Mouse (Mus musculus) heart, embryonic 11.5 days (tissue): ENCODE results near the gene Trim8. TPM values are rescaled to one million over a fixed set of nuclear protein-coding genes. Genes with fewer than 3 reads are reported as not detected.

Experiments used
- ATAC-seq: fragments of 200-750 bp; cut with Nextera tagmentation; replicated peaks from 2 replicates; pipeline ENCODE4 v1.8.0; 2017; ENCODE audit warnings: moderate library complexity; ENCODE audit not compliant: insufficient number of reproducible peaks, low FRiP score, low TSS enrichment
- H3K27ac ChIP-seq: fragments of 300-500 bp; sonication (generic); 2 replicates; pipeline ENCODE4 v1.5.1; 2014; ENCODE audit warnings: mild to moderate bottlenecking, low read depth, low read length
- H3K27me3 ChIP-seq: fragments of 300-500 bp; sonication (generic); 2 replicates; pipeline ENCODE4 v1.6.1; 2014; ENCODE audit warnings: mild to moderate bottlenecking, low read length, mixed read lengths; ENCODE audit not compliant: control insufficient read depth, insufficient read depth
- H3K36me3 ChIP-seq: fragments of 300-500 bp; sonication (generic); 2 replicates; pipeline ENCODE4 v1.6.1; 2014; ENCODE audit warnings: mild to moderate bottlenecking, low read length, moderate library complexity, mixed read lengths; ENCODE audit not compliant: control insufficient read depth, insufficient read depth
- H3K4me1 ChIP-seq: fragments of 300-500 bp; sonication (generic); 2 replicates; pipeline ENCODE4 v1.6.1; 2014; ENCODE audit warnings: low read length; ENCODE audit not compliant: control insufficient read depth, insufficient read depth
- H3K4me2 ChIP-seq: fragments of 300-500 bp; sonication (generic); 2 replicates; pipeline ENCODE4 v1.6.1; 2014; ENCODE audit warnings: mild to moderate bottlenecking, moderate library complexity
- H3K4me3 ChIP-seq: fragments of 300-500 bp; sonication (generic); 2 replicates; pipeline ENCODE4 v1.5.1; 2014; ENCODE audit warnings: low read depth, low read length
- H3K9ac ChIP-seq: fragments of 300-500 bp; sonication (generic); 2 replicates; pipeline ENCODE4 v1.6.1; 2014; ENCODE audit warnings: mild to moderate bottlenecking, low read depth, low read length, moderate library complexity
- H3K9me3 ChIP-seq: fragments of 300-500 bp; sonication (generic); replicated peaks from 2 replicates; pipeline ENCODE4 v1.6.1; 2016; ENCODE audit warnings: low read length; ENCODE audit not compliant: control insufficient read depth
- WGBS: fragments of 180-500 bp; shearing (Covaris S2); extraction: QIAGEN DNeasy Blood & Tissue Kit; methylation state at CpG from one replicate; pipeline ENCODE4 v1.1.7; 2014; ENCODE audit not compliant: insufficient replicate concordance; 5-methylcytosine and 5-hydroxymethylcytosine counted together
- polyA plus RNA-seq: library from polyadenylated mRNA; unstranded; fragments of >200 nt; fragmentation: Nextera tagmentation; extraction: Ambion mirVana; gene quantifications from 2 replicates; pipeline ENCODE4 v1.2.1, GENCODE M21; 2014

The Trim8 gene
- 18.0 and 18.6 TPM in 2 replicates for polyA plus RNA-seq

DNA sequence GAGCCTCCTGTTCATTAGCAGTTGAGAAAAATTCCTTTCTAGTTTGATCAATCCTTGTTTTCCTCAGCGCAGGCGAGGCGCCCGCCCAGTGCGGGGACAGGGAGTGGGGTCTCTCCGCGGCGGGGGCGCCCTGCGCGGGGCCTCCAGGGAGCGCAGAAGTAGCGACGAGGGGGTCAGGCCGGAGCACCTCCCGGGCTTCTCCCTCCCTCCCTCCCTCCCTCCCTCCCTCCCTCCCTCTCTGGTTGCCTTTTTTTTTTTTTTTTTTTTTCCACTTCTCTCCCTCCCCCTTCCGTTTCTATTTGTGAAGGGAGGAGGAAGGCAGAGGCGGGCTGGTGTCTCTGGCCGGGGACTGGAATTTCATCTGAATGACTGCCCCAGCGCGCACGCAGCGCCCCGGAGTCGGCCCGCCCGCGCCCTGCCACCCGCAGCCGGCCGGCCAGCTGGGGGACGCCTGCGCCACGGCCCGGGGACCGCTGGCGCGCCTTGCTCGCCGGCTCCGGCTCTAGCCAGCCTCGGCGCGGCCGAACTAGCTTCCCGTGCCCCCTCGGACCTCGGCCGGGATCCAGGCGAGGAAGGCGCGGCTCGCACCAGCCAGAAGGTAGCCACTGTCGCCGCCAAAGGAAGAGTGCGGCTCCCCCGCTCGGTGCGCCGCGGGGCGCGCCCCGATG, at the start of gene Trim8:
Trim8 (plus strand) TSS at position 302 of the 668 bp plus-strand sequence.
- Histone ChIP-seq H3K4me1 (peaks cover 25% of the 10 kb centered on the region), H3K4me3 (peak within 1 kb of the TSS; percentile 85), H3K27ac (peak within 1 kb of the TSS; percentile 99), H3K36me3 (peaks cover 7% of the 10 kb centered on the region), H3K9me3 (no peaks in the 10 kb centered on the region), H3K27me3 (no peaks in the 10 kb centered on the region), H3K4me2 (peak within 1 kb of the TSS; percentile 98), H3K9ac (peak within 1 kb of the TSS; percentile 98)
- under 1% methylated on average over 45 of the region's 64 CpGs for WGBS
- peak; percentile 39 for ATAC-seq

DNA sequence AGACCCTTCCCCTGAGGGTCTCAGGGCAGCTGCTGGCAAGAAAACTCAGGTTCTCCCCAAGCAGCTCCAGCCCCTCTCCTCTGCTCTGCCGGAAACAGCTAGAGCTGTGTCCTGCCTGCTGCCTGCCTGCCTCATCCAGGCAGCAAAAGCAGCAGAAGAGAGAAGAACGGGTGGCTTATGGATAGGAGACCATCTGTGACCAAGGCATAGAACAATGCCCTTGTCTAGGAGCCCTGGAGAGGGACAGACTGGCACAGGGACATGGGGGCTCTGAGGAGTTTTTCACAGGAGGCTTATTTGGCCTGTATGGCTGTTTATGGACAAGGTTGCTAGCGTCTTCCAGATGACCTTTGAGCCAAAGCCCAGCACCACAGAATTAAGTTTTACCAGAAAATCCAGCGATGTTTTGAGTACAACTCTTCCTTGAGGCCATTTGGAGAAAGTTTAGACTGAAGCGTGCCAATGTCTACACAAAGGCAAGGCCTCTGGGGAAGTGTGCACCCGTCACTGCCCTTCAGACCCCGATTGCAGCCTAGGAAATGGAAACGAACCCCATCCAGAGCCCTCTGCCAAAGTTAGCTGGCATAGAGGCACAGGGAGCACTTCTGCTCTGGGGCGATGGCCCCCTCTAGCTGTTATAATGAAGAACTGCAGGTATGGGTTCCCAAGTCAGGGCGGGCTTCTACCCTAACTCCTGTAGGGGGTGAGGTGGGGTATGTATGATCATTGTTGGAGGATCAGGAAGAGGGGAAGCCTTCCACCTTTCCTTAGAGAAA, 49.3 kb upstream of the Trim8 start:
- no peak overlapping the region for H3K4me3 ChIP-seq
- H3K4me1 ChIP-seq: peaks cover 67% of the 10 kb centered on the region
- H3K36me3 ChIP-seq: no peaks in the 10 kb centered on the region
- no peaks in the 10 kb centered on the region for H3K9me3 ChIP-seq
- H3K4me2 ChIP-seq: no peak overlapping the region
- H3K9ac ChIP-seq: no peak overlapping the region; the same call in 1 of the 2 replicates
- H3K27ac ChIP-seq: no peak overlapping the region
- no peaks in the 10 kb centered on the region for H3K27me3 ChIP-seq
- WGBS: 45% methylated on average over 10 of the region's 10 CpGs
- no peak for ATAC-seq

DNA sequence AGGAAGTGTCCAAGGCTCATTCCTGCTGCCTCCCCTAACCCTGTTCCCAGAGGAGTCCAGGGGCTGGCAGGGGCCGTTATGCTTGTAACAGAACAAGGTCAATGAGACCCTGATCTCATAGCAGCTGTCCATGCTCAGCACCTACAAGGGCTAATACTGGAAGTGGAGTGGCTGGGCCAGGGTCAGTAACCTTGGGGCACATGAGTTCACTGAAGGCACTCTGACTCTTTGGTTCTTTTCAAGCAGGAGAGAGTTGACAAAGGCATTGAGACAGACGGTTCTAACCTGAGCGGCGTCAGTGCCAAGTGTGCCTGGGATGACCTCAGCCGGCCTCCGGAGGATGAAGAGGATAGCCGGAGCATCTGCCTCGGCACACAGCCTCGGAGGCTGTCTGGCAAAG, 48.6 kb upstream of the Trim8 start:
- no peak overlapping the region for H3K4me2 ChIP-seq
- peak overlapping the region; percentile 94; the same call in 1 of the 2 replicates for H3K27ac ChIP-seq
- no peak overlapping the region for H3K9ac ChIP-seq
- H3K4me1 ChIP-seq: peaks cover 69% of the 10 kb centered on the region
- peaks cover under 1% of the 10 kb centered on the region; the same call in 1 of the 2 replicates for H3K36me3 ChIP-seq
- no peaks in the 10 kb centered on the region for H3K27me3 ChIP-seq
- WGBS: 83% methylated on average over 9 of the region's 9 CpGs
- H3K4me3 ChIP-seq: no peak overlapping the region
- H3K9me3 ChIP-seq: no peaks in the 10 kb centered on the region
- ATAC-seq: no peak

DNA sequence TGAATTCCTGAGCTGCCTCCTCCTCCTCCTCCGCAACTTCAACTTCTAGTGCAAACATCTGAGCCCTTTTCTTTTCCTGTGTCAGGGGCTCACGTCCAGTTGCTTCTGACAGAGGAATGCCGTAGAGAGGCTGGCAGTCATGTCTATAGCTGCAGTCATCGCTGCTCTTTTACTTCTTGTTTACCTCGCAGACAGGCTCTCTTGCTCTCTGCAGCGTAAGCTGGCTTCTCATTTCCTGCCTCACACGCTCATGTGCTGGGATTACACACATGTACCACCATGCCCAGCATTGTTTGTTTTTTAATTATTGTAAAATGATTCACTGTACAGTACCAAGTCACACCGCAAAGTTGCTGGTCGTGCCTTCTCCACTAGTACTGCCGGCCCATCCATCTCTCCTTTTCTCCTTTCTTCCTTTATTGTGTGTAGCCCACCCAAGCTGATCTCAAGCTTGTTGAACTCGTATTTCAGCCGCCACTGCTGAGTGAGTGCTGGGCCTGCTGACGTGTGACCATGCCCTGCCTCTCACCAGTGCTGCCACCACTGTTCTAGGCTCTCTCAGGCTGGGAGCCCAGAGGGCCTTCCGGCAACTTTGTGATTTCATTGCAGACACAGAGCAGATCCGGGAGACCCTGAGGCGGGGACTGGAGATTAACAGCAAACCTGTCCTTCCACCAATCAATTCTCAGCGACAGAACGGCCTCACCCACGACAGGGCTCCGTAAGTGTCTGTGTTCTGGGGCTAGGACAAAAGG, 47.2 kb upstream of the Trim8 start:
- Histone ChIP-seq H3K4me3 (no peak overlapping the region), H3K36me3 (peaks cover 4% of the 10 kb centered on the region; the same call in 1 of the 2 replicates), H3K27ac (peak overlapping the region; percentile 94), H3K4me1 (peaks cover 74% of the 10 kb centered on the region), H3K27me3 (no peaks in the 10 kb centered on the region), H3K9ac (peak overlapping the region; percentile 52), H3K4me2 (peak overlapping the region; percentile 23), H3K9me3 (no peaks in the 10 kb centered on the region)
- peak; percentile 27; the same call in 1 of the 2 replicates for ATAC-seq
- 30% methylated on average over 20 of the region's 20 CpGs for WGBS

DNA sequence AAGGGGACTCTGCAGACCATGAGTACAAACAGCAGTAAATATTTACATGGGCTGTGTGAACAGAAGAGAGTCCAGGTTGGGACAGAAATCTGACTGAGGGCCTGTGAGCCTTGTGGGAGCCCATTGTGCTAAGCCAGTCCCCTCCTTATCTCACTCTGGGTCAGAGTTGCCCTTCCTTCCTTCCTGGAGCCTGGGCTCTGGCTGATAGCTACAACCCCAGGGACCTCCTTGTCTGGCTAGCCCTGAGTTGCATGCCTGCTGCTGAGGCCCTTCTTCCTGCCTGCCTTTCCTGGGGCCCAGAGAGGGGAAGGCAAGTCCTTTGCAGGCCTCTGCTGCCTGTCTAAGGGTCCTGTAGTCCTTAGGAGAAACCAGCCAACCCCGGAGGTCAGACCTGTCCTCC, 46.5 kb upstream of the Trim8 start:
- Histone ChIP-seq H3K9ac (peak overlapping the region; percentile 52), H3K4me1 (peaks cover 80% of the 10 kb centered on the region), H3K36me3 (peaks cover 4% of the 10 kb centered on the region; the same call in 1 of the 2 replicates), H3K27ac (peak overlapping the region; percentile 94), H3K9me3 (no peaks in the 10 kb centered on the region), H3K4me3 (no peak overlapping the region), H3K27me3 (no peaks in the 10 kb centered on the region), H3K4me2 (peak overlapping the region; percentile 23)
- ATAC-seq: peak; percentile 80
- 16% methylated on average over 1 of the region's 1 CpGs for WGBS

DNA sequence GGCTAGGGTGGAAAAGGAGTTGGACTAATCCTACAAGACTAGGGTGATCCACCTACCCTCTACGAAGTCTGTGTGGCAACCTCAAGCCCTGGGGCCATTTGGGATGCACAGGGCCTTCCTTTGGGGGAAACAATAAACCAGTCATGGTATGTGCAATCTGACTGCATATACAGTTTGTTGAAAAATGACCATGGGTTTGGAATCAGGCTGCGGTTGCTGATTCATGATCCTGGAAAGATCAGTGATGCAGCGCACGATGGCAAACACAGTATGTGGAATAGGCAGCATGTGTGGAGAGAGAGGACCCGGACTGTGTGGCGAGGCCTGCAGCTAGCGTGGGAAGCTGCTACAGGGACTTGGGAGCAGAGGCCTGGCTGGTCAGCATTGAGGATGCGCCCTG, 45.9 kb upstream of the Trim8 start:
- 83% methylated on average over 8 of the region's 8 CpGs for WGBS
- Histone ChIP-seq H3K36me3 (peaks cover 4% of the 10 kb centered on the region; the same call in 1 of the 2 replicates), H3K9ac (peak overlapping the region; percentile 53; the same call in 1 of the 2 replicates), H3K4me3 (no peak overlapping the region), H3K4me2 (peak overlapping the region; percentile 23), H3K9me3 (no peaks in the 10 kb centered on the region), H3K27ac (peak overlapping the region; percentile 94), H3K27me3 (no peaks in the 10 kb centered on the region), H3K4me1 (peaks cover 84% of the 10 kb centered on the region)
- ATAC-seq: no peak

DNA sequence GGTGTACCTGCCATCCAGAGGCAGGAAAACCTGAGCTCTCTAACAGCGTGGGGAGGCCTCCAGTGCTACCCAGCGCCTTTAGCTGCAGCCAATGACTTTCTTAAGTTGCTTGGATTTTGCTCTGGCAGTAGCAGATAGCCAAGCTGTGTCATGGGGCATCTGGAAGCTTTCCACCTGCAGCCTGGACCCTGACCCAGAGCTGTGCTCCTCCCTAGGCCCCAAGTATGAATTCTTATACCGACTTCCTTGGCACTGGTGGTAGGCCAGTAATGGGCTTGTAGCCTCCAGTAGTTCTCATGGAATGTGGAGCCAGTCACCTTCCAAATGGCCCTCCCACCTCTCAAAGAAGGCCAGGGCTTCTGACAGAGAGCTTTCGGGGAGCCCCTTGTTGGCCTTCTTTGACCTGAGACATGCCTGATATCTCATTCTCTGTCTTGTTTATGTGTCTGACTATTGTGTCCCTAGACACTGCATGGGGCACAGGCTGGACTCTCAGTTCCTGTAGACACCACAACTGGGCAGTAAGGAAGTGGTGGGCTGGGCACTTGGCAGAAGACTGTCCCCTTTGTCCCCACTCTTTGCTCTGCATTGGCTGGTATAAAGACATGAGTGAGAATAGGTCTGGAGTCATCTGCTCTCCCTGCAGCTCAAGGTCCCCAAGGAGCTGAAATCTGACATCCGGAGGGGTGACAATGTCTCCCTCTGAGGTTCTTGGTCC, 45.3 kb upstream of the Trim8 start:
- Histone ChIP-seq H3K36me3 (peaks cover 4% of the 10 kb centered on the region; the same call in 1 of the 2 replicates), H3K4me2 (no peak overlapping the region; the same call in 1 of the 2 replicates)
- WGBS: 69% methylated on average over 5 of the region's 5 CpGs

More for the DNA sequence above, 45.3 kb upstream of the Trim8 start:
- H3K4me3 ChIP-seq: no peak overlapping the region
- no peaks in the 10 kb centered on the region for H3K27me3 ChIP-seq
- H3K27ac ChIP-seq: peak overlapping the region; percentile 94
- H3K4me1 ChIP-seq: peaks cover 85% of the 10 kb centered on the region
- no peak for ATAC-seq
- H3K9me3 ChIP-seq: no peaks in the 10 kb centered on the region
- H3K9ac ChIP-seq: peak overlapping the region; percentile 53; the same call in 1 of the 2 replicates
